Mouse (Mus musculus) limb, embryonic 14.5 days (tissue): Measurements from ENCODE around the gene Msi2. TPM values are rescaled to one million over a fixed set of nuclear protein-coding genes. Genes with fewer than 3 reads are reported as not detected.

Experiments
- ATAC-seq: fragments of 200-750 bp; cut with Nextera tagmentation; 2 replicates; pipeline ENCODE4 v1.8.0; 2017; ENCODE audit warnings: low read depth, moderate number of reproducible peaks, moderate TSS enrichment; ENCODE audit not compliant: low FRiP score
- DNase-seq: peaks from one replicate; pipeline ENCODE4 v3.0.0-alpha.2; 2015; ENCODE audit warnings: low spot score
- H3K27ac ChIP-seq: fragments of 300-500 bp; sonication (generic); replicated peaks from 2 replicates; pipeline ENCODE4 v1.5.1; 2014; ENCODE audit warnings: low read depth, mild to moderate bottlenecking, low read length, moderate library complexity, mixed read lengths
- H3K27me3 ChIP-seq: fragments of 300-500 bp; sonication (generic); 2 replicates; pipeline ENCODE4 v1.6.1; 2014; ENCODE audit warnings: low read length, mixed read lengths; ENCODE audit not compliant: control insufficient read depth, insufficient read depth
- H3K36me3 ChIP-seq: fragments of 300-500 bp; sonication (generic); 2 replicates; pipeline ENCODE4 v1.6.1; 2014; ENCODE audit warnings: mild to moderate bottlenecking, low read length, moderate library complexity, mixed read lengths; ENCODE audit not compliant: control insufficient read depth, insufficient read depth
- H3K4me1 ChIP-seq: fragments of 300-500 bp; sonication (generic); 2 replicates; pipeline ENCODE4 v1.6.1; 2014; ENCODE audit warnings: antibody characterized with exemption, low read length, mixed read lengths; ENCODE audit not compliant: control insufficient read depth, insufficient read depth
- H3K4me2 ChIP-seq: fragments of 300-500 bp; sonication (generic); replicated peaks from 2 replicates; pipeline ENCODE4 v1.6.1; 2014; ENCODE audit warnings: low read depth, mild to moderate bottlenecking, low read length, moderate library complexity; ENCODE audit not compliant: severe bottlenecking
- H3K4me3 ChIP-seq: fragments of 300-500 bp; sonication (generic); replicated peaks from 2 replicates; pipeline ENCODE4 v1.5.1; 2014; ENCODE audit warnings: low read length
- H3K9ac ChIP-seq: fragments of 300-500 bp; sonication (generic); 2 replicates; pipeline ENCODE4 v1.6.1; 2014; ENCODE audit warnings: mild to moderate bottlenecking, low read depth, low read length, moderate library complexity; ENCODE audit not compliant: severe bottlenecking
- H3K9me3 ChIP-seq: fragments of 300-500 bp; sonication (generic); 2 replicates; pipeline ENCODE4 v1.6.1; 2016; ENCODE audit warnings: low read length; ENCODE audit not compliant: control insufficient read depth
- POLR2A ChIP-seq: fragments of 200-500 bp; IDR thresholded peaks from 2 replicates; pipeline ENCODE4 v1.8.0; 2012; ENCODE audit warnings: inconsistent platforms, mild to moderate bottlenecking, moderate library complexity, borderline replicate concordance; ENCODE audit not compliant: insufficient read depth, insufficient read length; ENCODE audit errors: extremely low read depth
- WGBS: fragments of 180-500 bp; shearing (Covaris S2); extraction: QIAGEN DNeasy Blood & Tissue Kit; methylation state at CpG from one replicate; pipeline ENCODE4 v1.1.7; 2014; 5-methylcytosine and 5-hydroxymethylcytosine counted together
- polyA plus RNA-seq, 2 experiments: library from polyadenylated mRNA; depleted of rRNA in 1 of 2; stranded (reverse) in 1 of 2; unstranded in 1 of 2; fragments of >200 nt; fragmentation: Nextera tagmentation in 1 of 2; extraction: Ambion mirVana in 1 of 2; gene quantifications; 2 replicates each; pipeline versions ENCODE4 v1.2.1 to v1.2.3; 2012 to 2014

Msi2 gene
- polyA plus RNA-seq, 2 experiments: 13.9 to 36.5 TPM

DNA sequence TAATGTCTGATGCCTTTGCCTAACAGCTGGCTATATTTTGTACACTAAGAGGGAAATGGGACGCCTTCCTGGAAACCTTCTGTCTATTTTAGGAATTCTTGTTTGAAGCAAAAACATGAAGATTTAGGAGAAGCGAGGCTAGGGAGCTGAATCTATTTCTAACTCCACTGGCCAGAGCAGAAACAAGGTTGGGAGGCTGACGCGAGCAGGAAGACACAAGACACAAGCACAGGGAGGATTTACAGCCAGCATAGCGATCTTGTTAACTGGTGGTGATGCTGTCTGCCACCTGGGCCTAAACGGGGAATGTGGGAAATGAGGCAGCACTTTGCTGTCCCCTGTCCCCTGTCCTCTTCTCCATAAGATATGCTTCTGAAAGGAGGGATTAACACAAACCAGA lies 134.4 kb downstream of the Msi2 start:
- Histone ChIP-seq H3K4me3 (no peak overlapping the region), H3K4me1 (peaks cover 65% of the 10 kb centered on the region), H3K27ac (no peak overlapping the region), H3K9me3 (no peaks in the 10 kb centered on the region), H3K4me2 (no peak overlapping the region), H3K27me3 (no peaks in the 10 kb centered on the region), H3K36me3 (peaks cover 9% of the 10 kb centered on the region; the same call in 1 of the 2 replicates), H3K9ac (no peak overlapping the region)
- ATAC-seq (no peak), DNase-seq (no peak)
- TF ChIP-seq POLR2A: no peak
- 18% methylated on average over 6 of the region's 6 CpGs for WGBS

DNA sequence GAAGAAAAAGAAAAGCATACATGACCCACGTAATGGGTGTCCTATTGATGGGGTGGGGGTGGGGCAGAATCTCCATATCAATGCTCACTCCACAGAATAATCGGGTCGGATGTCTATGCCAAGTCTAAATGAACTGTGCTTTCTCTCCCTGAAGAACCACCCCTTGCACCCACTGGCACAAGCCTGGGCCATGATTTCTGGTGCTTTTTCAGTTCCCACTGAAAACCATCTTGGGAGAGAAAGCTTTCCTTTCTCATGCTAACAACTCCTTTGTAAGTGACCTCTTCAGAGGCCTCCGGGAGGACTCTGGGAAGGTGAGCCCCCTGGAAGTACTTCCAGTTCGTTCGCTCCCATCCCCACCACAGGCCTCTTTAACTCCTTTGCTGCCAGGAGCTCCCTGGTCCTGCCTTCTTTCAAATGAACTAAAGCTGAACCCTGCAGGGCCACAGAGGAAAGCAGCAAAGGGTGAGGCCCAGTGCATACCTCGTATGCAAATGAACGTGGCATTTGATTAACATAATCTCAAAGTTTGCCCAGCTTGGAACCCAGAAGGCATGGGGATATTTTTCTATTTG lies 135.0 kb downstream of the Msi2 start:
- Histone ChIP-seq H3K27ac (peak overlapping the region; percentile 40; the same call in 1 of the 2 replicates), H3K4me3 (no peak overlapping the region), H3K9me3 (no peaks in the 10 kb centered on the region), H3K4me2 (peak overlapping the region; percentile 9; the same call in 1 of the 2 replicates), H3K9ac (no peak overlapping the region), H3K36me3 (0 out of 2 replicates have a peak, but pooled peaks cover 4% of the 10 kb centered on the region), H3K27me3 (no peaks in the 10 kb centered on the region), H3K4me1 (peaks cover 65% of the 10 kb centered on the region)
- TF ChIP-seq POLR2A: no peak
- no peak for ATAC-seq
- 14% methylated on average over 8 of the region's 8 CpGs for WGBS
- no peak for DNase-seq

DNA sequence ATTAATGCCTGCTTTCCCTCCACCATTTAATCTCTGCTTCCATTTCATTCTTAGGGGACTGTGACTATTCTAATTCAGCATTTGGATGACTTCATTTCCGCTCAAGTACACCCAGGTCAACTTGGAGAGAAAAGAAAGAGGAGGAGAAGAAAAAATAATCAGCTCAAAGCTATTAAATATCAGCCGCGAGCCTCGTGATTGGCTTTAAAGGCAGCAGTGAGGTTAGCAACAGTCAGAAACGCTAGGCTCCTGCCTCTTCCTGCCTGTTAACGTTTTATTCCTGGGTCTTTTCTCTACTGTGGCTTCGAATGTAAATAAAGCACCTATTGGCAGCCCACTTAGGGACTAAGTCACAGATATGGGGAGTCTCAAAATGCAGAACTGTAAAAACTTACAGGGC lies 135.5 kb downstream of the Msi2 start:
- Histone ChIP-seq H3K27ac (no peak overlapping the region; the same call in 1 of the 2 replicates), H3K4me2 (no peak overlapping the region), H3K4me3 (no peak overlapping the region), H3K36me3 (no peaks in the 10 kb centered on the region), H3K9me3 (no peaks in the 10 kb centered on the region), H3K4me1 (peaks cover 60% of the 10 kb centered on the region), H3K27me3 (no peaks in the 10 kb centered on the region), H3K9ac (no peak overlapping the region)
- DNase-seq (no peak), ATAC-seq (no peak)
- no peak for TF ChIP-seq POLR2A
- WGBS: 19% methylated on average over 7 of the region's 7 CpGs

DNA sequence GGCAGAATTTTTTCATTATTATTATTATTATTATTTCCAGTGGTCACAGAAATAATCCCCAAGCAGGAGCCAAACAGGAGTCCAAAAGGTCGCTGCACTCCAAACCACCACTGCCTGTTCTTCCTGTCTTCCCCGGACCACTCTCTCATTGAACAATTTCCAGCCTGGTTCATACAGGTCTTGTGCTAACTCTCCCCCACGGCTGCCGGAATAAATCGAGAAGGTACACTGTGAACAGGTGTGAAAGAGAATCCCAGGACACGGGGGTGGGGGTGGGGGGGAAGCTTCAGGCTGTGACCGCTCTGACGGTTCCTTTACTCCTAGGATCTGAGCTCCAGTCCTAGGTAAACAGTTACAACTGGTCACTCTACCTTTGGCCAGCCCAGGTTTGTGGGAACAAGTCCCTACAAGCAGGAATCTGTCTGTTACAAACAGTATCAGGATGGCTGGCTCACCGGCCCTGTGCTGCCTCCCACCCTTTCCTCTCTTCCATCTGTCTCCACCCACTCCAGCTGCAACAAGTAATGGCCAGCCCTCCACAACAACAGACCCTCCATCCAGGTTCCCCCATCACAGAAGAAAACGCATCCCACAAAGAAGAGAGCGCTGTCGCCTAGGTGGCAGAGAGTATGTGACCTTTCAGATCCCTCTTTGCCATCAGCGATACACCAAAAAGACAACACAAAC lies 136.1 kb downstream of the Msi2 start:
- 13% methylated on average over 13 of the region's 13 CpGs for WGBS
- no peak overlapping the region for H3K4me2 ChIP-seq
- H3K36me3 ChIP-seq: no peaks in the 10 kb centered on the region
- H3K4me1 ChIP-seq: peaks cover 59% of the 10 kb centered on the region
- no peak for DNase-seq
- H3K9ac ChIP-seq: no peak overlapping the region
- H3K9me3 ChIP-seq: no peaks in the 10 kb centered on the region
- H3K27me3 ChIP-seq: no peaks in the 10 kb centered on the region
- TF ChIP-seq POLR2A: no peak
- no peak overlapping the region for H3K4me3 ChIP-seq
- ATAC-seq: no peak
- no peak overlapping the region; the same call in 1 of the 2 replicates for H3K27ac ChIP-seq

DNA sequence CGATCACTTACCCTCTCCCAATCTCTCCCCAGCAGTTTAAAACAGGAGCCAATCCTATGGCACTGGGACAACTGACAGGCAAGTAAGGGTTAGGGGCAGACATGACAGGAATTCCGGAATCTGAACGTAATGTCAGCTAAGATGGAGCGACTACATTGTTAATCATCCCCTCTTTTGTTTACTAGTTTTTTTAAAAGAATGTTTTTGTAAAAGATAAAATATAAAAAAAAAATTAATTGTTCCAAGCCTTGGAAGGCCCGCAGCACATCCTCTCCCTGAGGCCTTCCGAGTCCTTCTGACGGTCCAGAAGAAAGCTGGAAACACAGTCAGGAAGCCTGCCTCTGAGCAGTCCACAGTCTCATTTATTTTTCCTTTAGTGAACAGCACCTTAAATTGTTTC lies 136.9 kb downstream of the Msi2 start:
- H3K4me3 ChIP-seq: no peak overlapping the region
- H3K36me3 ChIP-seq: no peaks in the 10 kb centered on the region
- ATAC-seq (no peak), DNase-seq (no peak)
- H3K27me3 ChIP-seq: no peaks in the 10 kb centered on the region
- no peak overlapping the region for H3K9ac ChIP-seq
- H3K4me1 ChIP-seq: peaks cover 55% of the 10 kb centered on the region
- WGBS: 51% methylated on average over 7 of the region's 7 CpGs
- H3K27ac ChIP-seq: no peak overlapping the region; the same call in 1 of the 2 replicates
- no peak overlapping the region for H3K4me2 ChIP-seq
- H3K9me3 ChIP-seq: no peaks in the 10 kb centered on the region
- TF ChIP-seq POLR2A: no peak
